Mouse (Mus musculus) heart, adult 18-20 months (tissue): ENCODE measurements around the gene Ppp1r15b. TPM values are rescaled to one million over a fixed set of nuclear protein-coding genes. Genes with fewer than 3 reads are reported as not detected.
A peak's percentile ranks its signal among the peaks of the same experiment; 100 is the strongest.

Source experiments
- DNase-seq, 2 experiments: peaks; one replicate each; pipeline ENCODE4 v3.0.0; 2021 to 2022; ENCODE audit warnings: mixed read lengths in 1 of 2
- total RNA-seq, 2 experiments: library from RNA; stranded (reverse); gene quantifications; 2 replicates each; pipeline ENCODE4 v1.2.3; 2021

The Ppp1r15b gene
- total RNA-seq, 2 experiments from 2014 or later: 21.6 to 23.1 TPM

- DNase-seq: peak; percentile 42 to 48
Measured at GRCm38 (mm10) chr1:133159128-133159564, 28.2 kb downstream of the Ppp1r15b start.

GRCm38 (mm10) chr1:133161559-133161958 lies 30.6 kb downstream of the Ppp1r15b start:
- no peak for DNase-seq

- no peak for DNase-seq
Measured at GRCm38 (mm10) chr1:133162046-133162445, 31.1 kb downstream of the Ppp1r15b start.

- DNase-seq: no peak
Measured at GRCm38 (mm10) chr1:133162981-133163380, 32.0 kb downstream of the Ppp1r15b start.

GRCm38 (mm10) chr1:133163820-133164431 lies 33.0 kb downstream of the Ppp1r15b start, which contains the start of gene Plekha6:
Gene Plekha6 (plus strand): TSS chr1:133164210.
- peak in 1 of 2 experiments; percentile 33 for DNase-seq

GRCm38 (mm10) chr1:133164591-133165011 lies 33.7 kb downstream of the Ppp1r15b start:
- no peak for DNase-seq

GRCm38 (mm10) chr1:133165111-133165510 lies 34.2 kb downstream of the Ppp1r15b start:
- DNase-seq: no peak

- no peak for DNase-seq
Measured at GRCm38 (mm10) chr1:133168318-133169060, 37.5 kb downstream of the Ppp1r15b start.

- no peak for DNase-seq
Measured at GRCm38 (mm10) chr1:133170196-133170595, 39.3 kb downstream of the Ppp1r15b start.

GRCm38 (mm10) chr1:133171357-133171756 lies 40.4 kb downstream of the Ppp1r15b start:
- no peak for DNase-seq

- no peak for DNase-seq
Measured at GRCm38 (mm10) chr1:133175150-133175549, 44.2 kb downstream of the Ppp1r15b start.

- peak; percentile 62 to 81 for DNase-seq
Measured at GRCm38 (mm10) chr1:133177480-133178172, 46.7 kb downstream of the Ppp1r15b start.

GRCm38 (mm10) chr1:133178732-133179440 lies 47.9 kb downstream of the Ppp1r15b start:
- peak in 1 of 2 experiments; percentile 66 for DNase-seq

- peak; percentile 74 to 88 for DNase-seq
Measured at GRCm38 (mm10) chr1:133181072-133182015, 50.4 kb downstream of the Ppp1r15b start.

GRCm38 (mm10) chr1:133182016-133182705 lies 51.2 kb downstream of the Ppp1r15b start:
- peak; percentile 43 to 59 for DNase-seq

GRCm38 (mm10) chr1:133182706-133183095 lies 51.8 kb downstream of the Ppp1r15b start:
- DNase-seq: no peak

- DNase-seq: no peak
Measured at GRCm38 (mm10) chr1:133183141-133183925, 52.4 kb downstream of the Ppp1r15b start.

GRCm38 (mm10) chr1:133187948-133188680 lies 57.2 kb downstream of the Ppp1r15b start:
- DNase-seq: no peak

GRCm38 (mm10) chr1:133188719-133189118 lies 57.8 kb downstream of the Ppp1r15b start:
- peak in 1 of 2 experiments; percentile 42 for DNase-seq
